Mouse (Mus musculus) midbrain, embryonic 10.5 days (tissue): Measurements from ENCODE around the gene March1. TPM values are rescaled to one million over a fixed set of nuclear protein-coding genes. Genes with fewer than 3 reads are reported as not detected.
"Not testable (repeated sequence)": the region's sequence is repeated elsewhere in the genome, so short reads cannot be mapped to it uniquely, and the experiment has no call there.

Experiments
- DNase-seq: peaks from one replicate; pipeline ENCODE4 v3.0.0-alpha.2; 2017; ENCODE audit warnings: low spot score
- H3K27ac ChIP-seq: fragments of 300-500 bp; sonication (generic); replicated peaks from 2 replicates; pipeline ENCODE4 v1.5.1; 2016; ENCODE audit warnings: mild to moderate bottlenecking
- H3K27me3 ChIP-seq: fragments of 300-500 bp; sonication (generic); 2 replicates; pipeline ENCODE4 v1.6.1; 2016; ENCODE audit warnings: low read depth, mild to moderate bottlenecking; ENCODE audit not compliant: poor library complexity, severe bottlenecking
- H3K36me3 ChIP-seq: fragments of 300-500 bp; sonication (generic); 2 replicates; pipeline ENCODE4 v1.6.1; 2016; ENCODE audit warnings: mild to moderate bottlenecking, moderate library complexity
- H3K4me1 ChIP-seq: fragments of 300-500 bp; sonication (generic); 2 replicates; pipeline ENCODE4 v1.6.1; 2016
- H3K4me3 ChIP-seq: fragments of 300-500 bp; sonication (generic); 2 replicates; pipeline ENCODE4 v1.5.1; 2016; ENCODE audit warnings: mild to moderate bottlenecking, moderate library complexity
- H3K9me3 ChIP-seq: fragments of 300-500 bp; sonication (generic); replicated peaks from 2 replicates; pipeline ENCODE4 v1.6.1; 2016; ENCODE audit warnings: mild to moderate bottlenecking
- WGBS: fragments of 180-500 bp; shearing (Covaris S2); methylation state at CpG from one replicate; pipeline ENCODE4 v1.1.7; 2016; 5-methylcytosine and 5-hydroxymethylcytosine counted together
- polyA plus RNA-seq: library from polyadenylated mRNA; unstranded; fragments of >200 nt; fragmentation: Nextera tagmentation; extraction: Ambion mirVana; gene quantifications from 2 replicates; pipeline ENCODE4 v1.2.1, GENCODE M21; 2016

March1 gene
- polyA plus RNA-seq, 1 experiment from 2014 or later = 2.5 TPM

DNA sequence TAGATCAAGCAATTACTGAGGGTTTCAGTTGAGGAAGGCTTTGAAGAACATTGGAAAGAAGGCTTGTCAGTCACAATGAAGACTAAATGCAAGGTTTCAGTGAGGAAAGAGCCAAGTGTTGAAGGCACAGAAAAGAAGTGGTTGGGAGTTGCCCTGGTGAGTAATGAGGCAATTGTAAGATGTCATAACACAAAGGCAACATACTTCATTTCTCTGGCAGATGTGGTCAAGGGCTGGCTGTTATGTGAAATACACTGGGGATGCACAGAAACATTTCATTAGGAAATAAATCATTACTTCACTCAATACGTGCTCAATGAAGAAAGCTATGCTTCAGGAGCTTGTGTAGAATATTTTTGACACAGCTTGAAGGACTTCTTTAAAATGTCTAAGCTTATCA, 725.2 kb downstream of the March1 start:
- WGBS = 76% methylated on average over 1 of the region's 1 CpGs

GRCm38 (mm10) chr8:66362882-66363801, 745.4 kb downstream of the March1 start:
- Histone ChIP-seq H3K36me3 (no peaks in the 10 kb centered on the region), H3K9me3 (no peaks in the 10 kb centered on the region), H3K27me3 (no peaks in the 10 kb centered on the region), H3K4me3 (no peak overlapping the region), H3K27ac (no peak overlapping the region), H3K4me1 (no peaks in the 10 kb centered on the region)
- WGBS = 87% methylated on average over 5 of the region's 5 CpGs
- no peak for DNase-seq

More for the DNA sequence above, 725.2 kb downstream of the March1 start:
- no peaks in the 10 kb centered on the region for H3K4me1 ChIP-seq
- no peak for DNase-seq
- H3K4me3 ChIP-seq = no peak overlapping the region
- H3K36me3 ChIP-seq = no peaks in the 10 kb centered on the region
- no peak overlapping the region for H3K27ac ChIP-seq
- H3K27me3 ChIP-seq = no peaks in the 10 kb centered on the region
- no peaks in the 10 kb centered on the region for H3K9me3 ChIP-seq

GRCm38 (mm10) chr8:66383694-66384373, 766.1 kb downstream of the March1 start:
- no peak overlapping the region for H3K27ac ChIP-seq
- DNase-seq = no peak
- no peak overlapping the region for H3K4me3 ChIP-seq
- no peaks in the 10 kb centered on the region for H3K36me3 ChIP-seq
- 89% methylated on average over 4 of the region's 4 CpGs for WGBS
- no peaks in the 10 kb centered on the region for H3K9me3 ChIP-seq
- H3K27me3 ChIP-seq = no peaks in the 10 kb centered on the region
- no peaks in the 10 kb centered on the region for H3K4me1 ChIP-seq

GRCm38 (mm10) chr8:66386008-66386407, 768.3 kb downstream of the March1 start:
- H3K4me1 ChIP-seq = no peaks in the 10 kb centered on the region
- H3K27me3 ChIP-seq = no peaks in the 10 kb centered on the region
- no peak overlapping the region for H3K27ac ChIP-seq
- no peak for DNase-seq
- no peak overlapping the region for H3K4me3 ChIP-seq
- no peaks in the 10 kb centered on the region for H3K9me3 ChIP-seq
- H3K36me3 ChIP-seq = no peaks in the 10 kb centered on the region

DNA sequence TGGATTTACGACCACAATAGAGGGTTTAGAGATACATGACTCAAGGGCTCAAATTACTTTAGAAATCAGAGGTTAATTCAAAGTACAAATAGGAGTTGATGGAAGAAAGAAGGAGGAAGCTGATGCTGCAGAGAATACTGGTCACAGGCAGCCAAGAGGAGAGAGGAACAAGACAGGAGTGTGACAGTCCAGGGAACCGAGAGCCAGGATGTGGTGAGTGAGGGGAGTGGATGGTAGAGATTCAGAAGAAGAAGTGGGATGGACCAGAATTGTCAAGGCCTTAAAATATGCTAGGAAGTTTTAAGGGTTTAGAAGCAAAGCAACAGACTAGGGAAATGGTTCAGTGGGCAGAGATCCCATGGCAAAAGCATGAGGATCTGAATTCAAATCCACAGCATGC, 771.0 kb downstream of the March1 start:
- no peaks in the 10 kb centered on the region for H3K4me1 ChIP-seq
- no peaks in the 10 kb centered on the region for H3K36me3 ChIP-seq
- no peak overlapping the region for H3K27ac ChIP-seq
- no peaks in the 10 kb centered on the region for H3K27me3 ChIP-seq
- 87% methylated on average over 2 of the region's 2 CpGs for WGBS
- DNase-seq = no peak
- H3K9me3 ChIP-seq = no peaks in the 10 kb centered on the region
- no peak overlapping the region for H3K4me3 ChIP-seq

- Histone ChIP-seq H3K27ac (no peak overlapping the region), H3K9me3 (no peaks in the 10 kb centered on the region), H3K4me3 (no peak overlapping the region), H3K4me1 (no peaks in the 10 kb centered on the region), H3K36me3 (no peaks in the 10 kb centered on the region), H3K27me3 (no peaks in the 10 kb centered on the region)
- no peak for DNase-seq
- 82% methylated on average over 5 of the region's 5 CpGs for WGBS
Measured at GRCm38 (mm10) chr8:66391554-66391953, 773.9 kb downstream of the March1 start.

DNA sequence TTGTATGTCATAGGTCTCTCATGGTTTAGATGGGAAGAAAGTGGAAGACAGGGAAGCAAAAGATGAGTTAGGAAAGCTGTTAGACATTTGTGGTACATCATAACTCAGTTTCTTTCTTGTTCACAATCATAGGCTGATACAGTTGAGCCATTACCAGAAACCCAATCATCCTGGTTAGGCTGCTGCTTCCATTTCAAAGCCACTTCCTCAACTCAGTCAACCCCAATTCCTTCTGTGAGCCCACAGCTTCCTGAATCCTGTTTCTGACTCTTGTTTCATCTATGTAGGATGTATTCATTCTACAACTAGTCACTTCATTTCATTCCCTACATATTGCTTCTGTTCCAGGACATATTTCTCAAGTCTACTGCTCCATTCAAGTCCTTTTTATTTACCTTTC, 775.2 kb downstream of the March1 start:
- Histone ChIP-seq H3K27ac (no peak overlapping the region), H3K4me1 (no peaks in the 10 kb centered on the region), H3K36me3 (no peaks in the 10 kb centered on the region), H3K27me3 (no peaks in the 10 kb centered on the region), H3K9me3 (no peaks in the 10 kb centered on the region), H3K4me3 (no peak overlapping the region)
- no peak for DNase-seq

- H3K4me3 ChIP-seq = no peak overlapping the region
- H3K27ac ChIP-seq = no peak overlapping the region
- no peaks in the 10 kb centered on the region for H3K4me1 ChIP-seq
- H3K9me3 ChIP-seq = no peaks in the 10 kb centered on the region
- no peak for DNase-seq
- no peaks in the 10 kb centered on the region for H3K36me3 ChIP-seq
- H3K27me3 ChIP-seq = no peaks in the 10 kb centered on the region
- 91% methylated on average over 3 of the region's 3 CpGs for WGBS
Measured at GRCm38 (mm10) chr8:66394148-66394547, 776.4 kb downstream of the March1 start.

DNA sequence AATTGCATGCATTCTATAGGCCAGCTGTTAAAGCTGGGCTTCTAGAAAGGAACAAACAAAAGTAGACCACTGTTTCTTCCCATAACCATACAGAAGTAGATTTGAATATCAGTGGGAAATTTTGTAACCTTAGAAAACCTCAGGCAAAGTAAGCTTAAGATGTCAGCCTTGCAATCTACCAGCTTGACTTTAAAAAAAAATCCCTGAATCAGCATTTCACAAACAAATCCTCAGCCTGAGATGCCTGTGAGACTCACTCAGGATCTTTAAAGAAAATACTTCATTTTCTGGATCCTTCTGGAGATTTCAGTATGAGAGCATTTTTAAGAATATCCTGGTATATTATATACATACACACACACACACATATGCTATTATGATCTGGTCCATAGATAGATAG, 780.1 kb downstream of the March1 start:
- H3K36me3 ChIP-seq = no peaks in the 10 kb centered on the region
- H3K4me1 ChIP-seq = no peaks in the 10 kb centered on the region
- no peak overlapping the region for H3K27ac ChIP-seq
- no peaks in the 10 kb centered on the region for H3K27me3 ChIP-seq
- H3K9me3 ChIP-seq = no peaks in the 10 kb centered on the region
- no peak overlapping the region for H3K4me3 ChIP-seq
- no peak for DNase-seq

DNA sequence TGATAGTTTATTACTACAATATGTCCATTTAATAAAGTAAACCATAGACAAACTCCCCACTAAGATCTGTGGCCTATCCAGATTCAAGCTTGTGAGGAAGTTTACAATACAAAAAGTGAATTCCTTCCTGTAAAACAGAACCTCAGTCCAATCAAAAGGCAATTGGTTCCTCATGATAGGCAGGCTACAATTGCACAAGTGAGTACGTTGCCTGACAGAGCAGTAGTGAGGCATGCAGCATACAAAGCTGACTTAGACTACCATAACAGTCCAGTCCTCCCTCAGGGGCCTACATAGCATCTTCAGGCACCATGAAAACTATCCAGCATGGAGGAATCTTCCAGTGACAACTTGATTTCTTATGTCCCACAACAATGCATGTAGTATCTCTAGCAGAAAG, 782.4 kb downstream of the March1 start:
- WGBS = 80% methylated on average over 1 of the region's 1 CpGs
- DNase-seq = no peak

GRCm38 (mm10) chr8:66404711-66405414, 787.2 kb downstream of the March1 start:
- no peaks in the 10 kb centered on the region for H3K4me1 ChIP-seq
- H3K27ac ChIP-seq = no peak overlapping the region
- no peaks in the 10 kb centered on the region for H3K36me3 ChIP-seq
- H3K27me3 ChIP-seq = no peaks in the 10 kb centered on the region
- DNase-seq = no peak
- 79% methylated on average over 2 of the region's 2 CpGs for WGBS
- H3K9me3 ChIP-seq = no peaks in the 10 kb centered on the region
- no peak overlapping the region for H3K4me3 ChIP-seq

More for the DNA sequence above, 782.4 kb downstream of the March1 start:
- H3K9me3 ChIP-seq = no peaks in the 10 kb centered on the region
- H3K36me3 ChIP-seq = no peaks in the 10 kb centered on the region
- no peaks in the 10 kb centered on the region for H3K4me1 ChIP-seq
- H3K27ac ChIP-seq = no peak overlapping the region
- H3K4me3 ChIP-seq = no peak overlapping the region
- H3K27me3 ChIP-seq = no peaks in the 10 kb centered on the region

GRCm38 (mm10) chr8:66405796-66406195, 788.1 kb downstream of the March1 start:
- H3K4me3 ChIP-seq = not testable (repeated sequence)
- 86% methylated on average over 4 of the region's 4 CpGs for WGBS

More at GRCm38 (mm10) chr8:66405796-66406195, 788.1 kb downstream of the March1 start:
- not testable (repeated sequence) for DNase-seq, H3K27me3 ChIP-seq, H3K36me3 ChIP-seq, H3K27ac ChIP-seq, H3K4me1 ChIP-seq, H3K9me3 ChIP-seq
